Mouse (Mus musculus): Measurements from ENCODE around the gene Lpar1.

GRCm38 (mm10) chr4:58478564-58478963 lies 75.1 kb downstream of the Lpar1 start:
- TF ChIP-seq CTCF (IDR thresholded peaks at IDR 0.05; ENCODE audit: low read depth) (no peak), EP300 (IDR thresholded peaks at IDR 0.05; ENCODE audit: low read depth) (no peak)
